Mouse (Mus musculus) kidney, postnatal 10 days (tissue): ENCODE results near the gene Dusp2.
A peak's percentile ranks its signal among the peaks of the same experiment; 100 is the strongest.
"Not testable (repeated sequence)": the region's sequence is repeated elsewhere in the genome, so short reads cannot be mapped to it uniquely, and the experiment has no call there.

Source experiments
- DNase-seq: peaks from one replicate; pipeline ENCODE4 v3.0.0; 2021; ENCODE audit warnings: mixed read lengths

Gene Dusp2

DNA sequence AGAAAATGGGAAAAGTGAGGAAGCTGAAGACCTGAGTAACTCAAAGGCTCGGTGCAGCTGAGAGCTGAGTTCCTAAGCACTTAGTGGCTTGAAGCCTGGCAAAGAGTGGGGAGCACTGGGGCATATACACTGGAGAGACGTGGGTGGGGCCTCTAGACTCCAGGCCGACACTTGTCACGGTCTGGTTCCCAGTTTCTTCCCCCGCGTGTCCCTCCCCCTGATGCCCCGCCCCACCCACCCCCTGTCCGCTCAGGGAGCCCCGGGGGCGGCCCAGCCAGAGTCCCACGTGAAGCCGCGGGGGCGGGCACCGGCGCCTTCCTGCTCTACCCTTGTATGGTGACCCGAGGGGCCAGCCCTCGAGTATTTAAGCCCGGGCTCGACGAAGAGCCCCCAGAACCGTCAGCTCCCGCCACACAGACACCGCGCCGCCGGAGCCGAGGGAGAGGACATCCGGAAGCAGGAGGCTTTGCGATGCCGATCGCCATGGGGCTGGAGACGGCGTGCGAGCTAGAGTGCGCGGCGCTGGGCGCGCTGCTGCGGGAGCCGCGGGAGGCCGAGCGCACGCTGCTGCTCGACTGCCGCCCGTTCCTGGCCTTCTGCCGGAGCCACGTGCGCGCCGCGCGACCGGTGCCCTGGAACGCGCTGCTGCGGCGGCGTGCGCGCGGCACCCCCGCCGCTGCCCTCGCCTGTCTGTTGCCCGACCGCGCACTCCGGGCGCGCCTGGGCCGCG is at the start of gene Dusp2:
Dusp2 (plus strand) TSS at position 393 of the 730 bp plus-strand sequence.
- DNase-seq, result peak; percentile 90

DNA sequence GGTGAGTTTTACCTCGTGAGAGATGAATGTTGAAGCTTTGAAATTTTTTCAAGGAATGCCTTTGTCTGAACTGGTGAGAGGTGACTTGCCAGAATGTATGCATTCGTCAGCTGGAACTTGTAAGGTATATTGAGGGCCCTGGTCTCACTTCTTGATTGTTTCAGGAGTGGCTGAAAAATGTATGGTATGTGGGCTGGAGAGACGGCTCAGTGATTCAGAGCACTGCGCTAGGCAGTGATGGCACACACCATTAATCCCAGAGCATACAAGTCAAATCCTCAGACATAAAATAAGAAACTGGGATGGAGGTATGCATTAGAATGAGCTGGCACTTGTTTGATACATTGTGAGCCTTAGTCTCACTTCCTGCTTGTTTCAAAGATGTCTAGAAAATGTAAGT is 43.7 kb upstream of the Dusp2 start:
- no peak for DNase-seq

DNA sequence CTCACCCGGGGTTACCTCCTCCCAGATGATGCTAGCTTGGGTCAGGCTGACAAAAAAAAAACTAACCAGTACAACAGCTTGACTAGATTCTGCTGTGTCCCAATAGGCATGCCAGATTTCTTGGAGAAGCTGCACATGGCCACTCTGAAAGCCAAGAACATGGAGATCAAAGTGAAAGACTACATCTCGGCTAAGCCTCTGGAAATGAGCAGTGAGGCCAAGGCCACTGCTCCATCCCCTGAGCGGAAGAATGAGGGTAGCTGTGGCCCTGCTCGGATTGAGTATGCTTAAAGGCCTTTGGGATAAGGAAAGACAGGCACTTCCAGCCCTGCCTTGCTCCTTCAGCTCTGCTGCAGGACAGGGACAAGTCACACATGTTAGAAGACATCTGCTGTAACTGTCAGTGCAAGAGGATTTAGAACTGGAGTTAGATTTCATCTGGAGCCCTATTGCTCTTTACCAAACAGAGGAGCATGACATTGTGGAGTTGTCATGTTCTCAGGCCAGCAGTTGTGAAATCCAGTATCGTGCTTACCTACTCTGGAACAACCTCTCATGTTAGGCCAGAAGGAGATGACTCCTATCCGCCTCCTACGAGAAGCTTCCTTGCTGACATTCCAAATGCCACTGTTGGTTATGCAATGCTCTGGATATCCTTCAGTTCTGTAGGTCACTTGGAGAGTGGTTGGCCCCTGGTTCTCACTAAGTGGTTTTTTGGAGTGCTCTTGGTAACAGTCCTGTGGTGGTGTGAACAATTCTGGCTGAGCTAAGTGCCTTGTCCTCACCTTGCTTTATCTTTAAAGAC is 38.8 kb upstream of the Dusp2 start:
- DNase-seq, result no peak

DNA sequence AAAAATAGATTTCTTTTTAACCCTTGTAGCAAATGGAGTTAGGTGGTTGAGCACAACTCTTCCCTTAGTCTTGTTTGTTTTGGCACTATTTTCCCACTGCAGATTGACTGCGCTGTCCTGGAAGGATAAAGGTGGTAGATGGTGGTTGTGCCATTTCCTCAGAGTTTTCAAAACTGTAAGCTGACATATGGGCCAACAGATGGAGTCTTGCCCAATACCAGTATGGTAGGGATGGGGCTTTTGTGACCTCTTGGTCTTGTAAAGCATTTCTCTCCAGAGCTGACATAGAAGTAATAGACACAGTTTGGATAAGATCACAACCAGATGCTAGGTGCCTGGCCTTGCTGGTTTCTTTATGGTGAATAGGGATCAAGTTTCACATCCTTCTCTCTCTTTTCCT is 37.9 kb upstream of the Dusp2 start:
- no peak for DNase-seq

DNA sequence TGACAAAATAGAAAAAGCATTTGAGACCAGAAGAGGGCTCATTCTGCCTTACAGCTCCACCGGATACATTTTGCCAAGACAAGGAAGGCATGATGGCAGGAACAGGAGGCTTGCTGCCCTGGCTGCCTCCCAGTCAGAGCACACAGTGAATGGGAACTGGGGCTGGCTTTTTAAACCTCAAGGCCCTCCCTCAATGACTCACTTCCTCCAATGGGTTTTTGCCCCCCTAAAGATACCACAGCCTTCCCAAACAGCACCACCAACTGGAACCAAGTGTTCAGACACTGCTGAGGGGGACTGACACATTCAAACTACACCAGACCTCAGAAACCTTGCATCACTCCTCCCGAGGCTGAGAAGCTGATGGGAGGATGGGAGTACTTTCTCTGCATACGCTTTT is 35.3 kb upstream of the Dusp2 start:
- no peak for DNase-seq

DNA sequence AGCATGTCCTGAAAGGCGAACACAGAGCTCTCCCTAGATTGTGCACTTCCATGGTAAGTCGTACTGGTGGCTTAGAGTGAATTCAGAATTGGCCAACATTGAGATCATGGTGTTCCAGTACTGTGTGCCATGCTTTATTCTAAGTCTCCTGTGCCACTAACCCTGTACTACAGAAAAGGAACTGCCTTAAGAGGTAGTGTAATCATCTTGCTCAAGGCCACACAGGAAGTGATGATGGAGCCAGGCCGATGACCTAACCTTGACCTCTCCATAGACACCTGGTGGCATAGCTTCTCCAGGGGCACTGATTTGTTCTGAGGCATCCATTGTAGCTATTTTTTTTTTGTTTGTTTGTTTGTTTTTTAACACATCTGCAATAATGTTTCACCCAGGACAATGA is 34.1 kb upstream of the Dusp2 start:
- no peak for DNase-seq

DNA sequence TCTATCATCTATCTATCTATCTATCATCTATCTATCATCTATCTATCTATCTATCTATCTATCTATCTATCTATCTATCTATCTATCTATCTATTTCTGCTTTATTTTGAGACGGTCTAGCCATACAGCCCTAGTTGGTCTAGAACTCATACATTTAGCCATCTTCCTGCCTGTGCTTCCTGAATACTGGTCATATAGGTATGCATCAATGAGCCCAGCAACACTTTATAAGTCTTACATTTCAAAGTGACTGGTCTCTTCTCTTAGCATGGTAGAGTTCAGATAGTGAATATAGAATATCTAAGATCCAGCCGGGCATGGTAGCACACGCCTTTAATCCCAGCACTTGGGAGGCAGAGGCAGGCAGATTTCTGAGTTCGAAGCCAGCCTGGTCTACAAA is 31.8 kb upstream of the Dusp2 start:
- not testable (repeated sequence) for DNase-seq

DNA sequence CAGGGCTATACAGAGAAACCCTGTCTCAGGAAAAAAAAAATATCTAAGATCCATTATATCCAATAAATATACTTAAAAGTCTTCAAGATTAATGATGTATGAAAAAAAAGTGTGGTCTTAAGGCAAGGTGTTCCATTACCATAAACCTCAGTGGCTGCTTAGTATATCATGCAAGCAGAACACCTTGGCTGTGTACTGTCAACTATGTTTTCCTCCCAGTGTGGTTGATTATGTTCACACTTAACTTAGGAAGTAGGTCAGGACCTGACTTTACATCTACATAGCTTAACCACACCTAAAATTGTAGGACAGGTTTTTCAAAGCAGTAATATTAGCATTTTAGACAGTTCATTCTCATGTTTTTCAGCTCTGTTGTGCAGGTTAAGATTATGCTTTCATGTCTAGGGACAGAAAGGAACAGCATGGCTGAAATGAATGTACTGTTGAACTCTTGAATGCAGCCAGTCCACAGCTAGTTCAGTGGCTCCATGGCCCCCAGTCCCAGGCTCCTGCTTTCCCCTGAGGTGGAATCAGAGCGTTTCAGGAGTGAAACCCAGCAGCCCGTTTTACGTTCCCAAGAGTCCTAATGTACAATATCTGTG is 31.2 kb upstream of the Dusp2 start:
- no peak for DNase-seq

DNA sequence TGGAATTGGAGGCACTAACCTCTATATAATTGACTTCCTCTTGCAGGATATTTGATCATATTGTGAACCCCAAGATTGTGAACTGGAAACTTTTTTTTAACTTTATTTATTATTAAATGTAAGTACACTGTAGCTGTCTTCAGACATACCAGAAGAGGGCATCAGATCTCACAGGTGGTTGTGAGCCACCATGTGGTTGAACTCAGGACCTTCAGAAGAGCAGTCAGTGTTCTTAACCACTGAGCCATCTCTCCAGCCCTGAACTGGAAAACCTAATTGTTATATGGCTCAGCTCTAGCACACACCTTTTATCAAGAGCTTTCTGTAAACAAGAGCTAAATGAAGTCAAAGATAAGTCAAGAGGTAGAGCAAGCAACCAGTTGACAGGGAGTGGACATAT is 29.8 kb upstream of the Dusp2 start:
- DNase-seq, result no peak

DNA sequence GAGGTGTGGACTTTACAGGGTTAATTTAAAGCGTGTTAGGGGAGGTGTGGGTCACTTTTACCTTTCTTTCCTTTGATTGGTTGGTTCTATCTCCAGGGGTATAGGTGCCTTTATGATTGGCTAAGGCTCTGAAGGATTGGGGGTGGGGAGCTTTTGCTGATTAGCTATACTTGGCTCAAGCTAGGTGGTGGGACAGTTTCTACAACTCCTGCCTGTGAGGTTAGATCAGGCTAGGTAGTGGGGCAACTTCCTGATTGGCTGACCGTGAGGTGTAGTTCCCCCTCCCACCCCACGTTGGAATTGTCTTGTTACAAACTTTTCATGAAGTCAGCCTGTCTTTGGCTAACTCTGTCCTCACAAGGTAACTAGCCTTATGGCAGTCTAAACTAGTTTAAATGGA is 28.8 kb upstream of the Dusp2 start:
- no peak for DNase-seq

DNA sequence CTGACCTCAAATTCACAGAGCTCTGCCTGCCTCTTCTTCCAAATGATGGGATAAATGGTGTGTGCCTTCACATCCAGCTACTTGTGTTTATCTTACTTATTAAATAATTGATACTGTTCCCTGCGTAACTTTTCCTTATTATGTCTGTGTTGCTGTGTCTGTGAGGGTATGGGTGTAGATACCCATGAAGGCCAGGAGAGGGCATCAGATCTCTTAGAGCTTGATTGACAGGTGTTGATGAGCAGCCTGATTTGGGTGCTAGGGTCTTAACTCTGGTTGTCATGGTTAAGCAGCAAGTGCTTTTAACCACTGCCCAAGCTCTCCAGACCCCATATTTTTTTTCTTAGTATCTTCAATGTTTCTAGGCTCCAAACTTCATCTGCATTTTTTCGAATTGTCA is 27.3 kb upstream of the Dusp2 start:
- no peak for DNase-seq

DNA sequence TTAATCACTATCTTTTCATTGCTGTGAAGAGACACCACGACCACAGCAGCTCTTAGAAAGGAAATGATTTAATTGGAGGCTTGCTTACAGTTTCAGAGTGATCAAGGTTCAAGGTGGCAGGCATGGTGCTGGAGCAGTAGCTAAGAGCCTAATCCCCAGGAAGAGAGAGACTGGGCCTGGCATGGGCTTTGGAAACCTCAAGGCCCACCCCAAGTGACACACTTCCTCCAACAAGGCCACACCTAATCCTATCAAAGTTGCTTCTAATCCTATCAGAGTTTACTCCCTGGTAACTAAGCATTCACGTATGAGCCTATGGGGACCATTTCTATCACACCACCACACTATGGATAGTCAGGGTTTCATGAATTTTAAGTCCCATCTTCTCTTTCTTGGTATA is 25.7 kb upstream of the Dusp2 start:
- DNase-seq, result no peak

DNA sequence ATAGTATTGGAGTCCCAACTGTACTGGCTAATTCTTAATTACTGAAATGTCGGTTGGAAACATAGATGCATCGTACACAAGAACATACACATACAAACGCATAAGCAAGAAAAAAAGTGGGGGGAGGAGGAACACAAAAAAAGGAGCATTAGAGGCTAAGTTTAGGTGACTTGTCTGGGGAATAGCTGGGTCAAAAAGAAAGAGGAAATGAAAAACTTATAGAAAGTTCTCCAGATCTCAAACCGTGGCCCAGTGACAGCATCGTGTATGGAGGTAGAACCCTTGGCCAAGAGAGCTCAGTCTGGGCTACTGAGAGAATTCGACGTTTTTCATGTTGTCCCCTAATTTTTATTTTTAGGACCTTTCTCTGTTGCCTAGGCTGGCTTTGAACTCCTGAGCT is 25.3 kb upstream of the Dusp2 start:
- DNase-seq, result no peak

DNA sequence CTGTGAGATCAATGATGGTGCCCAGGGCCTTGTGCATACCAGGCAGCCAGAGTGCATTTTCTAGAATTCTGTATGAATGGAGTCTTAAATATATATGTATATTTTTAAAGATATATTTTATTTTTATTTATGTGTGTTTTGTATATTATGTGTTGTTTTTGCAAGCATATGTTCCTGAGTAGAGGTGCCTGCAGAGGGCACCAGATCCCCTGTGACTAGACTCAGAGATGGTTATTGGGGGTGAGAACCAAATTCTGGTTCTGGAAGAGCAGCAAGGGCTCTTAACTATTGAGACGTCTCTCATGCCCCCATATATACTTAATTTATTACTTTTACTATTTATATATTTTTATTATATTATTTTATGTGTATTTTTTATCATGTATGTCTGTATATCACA is 24.8 kb upstream of the Dusp2 start:
- DNase-seq, result no peak

DNA sequence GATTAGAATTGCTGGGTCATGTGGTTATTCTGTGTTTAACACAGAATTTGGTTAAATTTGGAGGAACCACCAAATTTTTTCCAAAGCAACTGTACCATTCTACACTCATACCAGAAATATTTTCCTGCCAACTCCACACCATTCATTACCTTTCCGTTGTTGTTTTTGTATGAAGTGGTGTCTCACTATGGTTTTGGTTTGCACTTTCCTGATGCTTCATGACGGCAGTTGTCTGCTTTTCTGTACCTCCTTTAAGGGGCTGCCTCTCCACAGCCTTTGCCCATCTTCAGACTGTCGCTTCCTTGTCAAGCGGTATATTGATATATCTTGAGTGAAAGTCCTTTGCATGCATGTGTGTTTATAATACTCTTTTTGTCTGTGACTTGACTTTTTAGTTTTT is 23.2 kb upstream of the Dusp2 start:
- DNase-seq, result no peak

DNA sequence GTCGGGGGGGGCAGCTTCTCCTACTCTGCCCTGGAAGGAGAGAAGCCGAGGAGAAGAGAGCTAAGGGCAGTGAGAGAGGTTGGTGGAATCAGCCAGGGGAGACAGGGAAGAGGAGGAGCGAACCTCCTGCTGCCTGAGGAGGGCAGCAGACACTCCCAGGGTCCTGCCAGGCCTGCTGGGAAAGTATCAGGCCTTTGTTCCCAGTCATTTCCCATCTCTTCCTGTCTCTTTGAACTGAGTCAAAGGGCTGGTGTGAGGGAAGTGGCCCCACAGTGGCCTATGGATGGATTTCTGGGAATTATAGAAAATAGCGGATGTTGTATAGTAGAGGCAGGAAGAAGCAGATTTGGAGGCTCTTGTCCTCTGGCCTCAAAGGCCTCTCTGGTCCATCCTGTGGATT is 22.1 kb upstream of the Dusp2 start:
- no peak for DNase-seq

DNA sequence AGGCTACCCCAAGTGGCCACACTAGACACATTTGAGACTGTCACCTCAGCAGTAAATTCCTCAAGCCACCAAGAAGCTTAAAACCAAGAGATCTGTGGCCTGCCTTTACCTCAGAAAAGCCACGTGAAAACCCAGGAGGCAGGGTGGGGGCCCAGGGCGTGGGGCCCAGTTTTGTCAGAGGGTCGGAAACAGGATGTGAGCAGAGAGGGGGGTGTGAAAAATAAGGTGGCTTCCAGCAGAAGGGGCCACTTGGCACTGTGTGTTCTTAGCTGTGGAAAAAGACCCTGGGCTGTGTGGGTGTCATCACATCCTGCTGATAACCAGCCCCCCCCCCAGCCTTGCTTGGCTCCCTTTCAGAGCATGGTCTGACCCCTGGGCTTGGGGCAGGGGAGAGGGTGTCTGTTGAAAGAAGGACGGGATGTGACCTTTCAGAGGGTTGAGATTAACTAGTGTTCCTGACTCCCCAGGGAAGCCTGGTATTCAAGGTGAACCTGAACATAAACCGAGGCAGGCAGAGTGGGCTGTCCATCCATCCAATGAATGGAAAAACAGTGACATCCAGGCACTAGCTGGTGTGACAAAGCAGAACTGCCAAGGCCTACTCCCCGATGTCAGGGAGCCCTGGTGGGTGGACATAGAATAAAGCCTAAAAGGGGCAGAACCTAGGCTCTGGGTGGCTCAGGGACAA is 21.3 kb upstream of the Dusp2 start:
- DNase-seq, result no peak

DNA sequence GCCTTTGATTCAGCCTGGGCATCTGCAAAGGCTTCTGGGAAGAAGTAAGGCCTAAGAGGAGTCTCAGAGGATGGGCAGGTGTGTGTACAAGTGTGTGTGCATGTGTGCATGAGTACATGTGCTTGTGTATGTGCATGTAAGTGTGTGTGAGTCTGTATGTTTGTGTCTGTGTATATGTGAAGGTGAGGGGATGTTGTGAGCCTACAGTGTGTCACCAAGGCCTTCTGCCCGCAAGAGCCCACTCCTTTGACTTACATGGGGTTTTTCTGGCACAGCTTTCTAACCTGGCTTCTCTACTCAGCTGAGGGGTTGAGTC is 20.8 kb upstream of the Dusp2 start:
- no peak for DNase-seq

DNA sequence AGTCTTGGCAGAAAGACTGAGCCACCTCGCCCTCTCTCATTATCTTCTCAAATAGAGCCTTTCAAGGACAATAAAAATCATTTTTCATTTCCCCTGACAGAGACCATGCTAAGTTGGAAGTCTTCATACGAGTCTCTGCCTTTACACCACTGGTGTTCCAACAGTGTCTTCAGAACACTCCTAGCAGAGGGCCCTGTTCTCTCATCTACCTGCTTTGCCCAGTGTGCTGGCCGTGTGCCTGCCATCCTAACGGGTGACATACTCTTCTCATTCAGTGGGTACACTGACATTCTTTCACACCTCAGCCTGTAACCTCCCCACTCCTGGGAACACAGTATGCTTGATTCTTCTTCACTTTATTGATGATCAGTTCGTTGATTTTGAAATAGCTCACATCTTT is 19.5 kb upstream of the Dusp2 start:
- DNase-seq, result no peak

DNA sequence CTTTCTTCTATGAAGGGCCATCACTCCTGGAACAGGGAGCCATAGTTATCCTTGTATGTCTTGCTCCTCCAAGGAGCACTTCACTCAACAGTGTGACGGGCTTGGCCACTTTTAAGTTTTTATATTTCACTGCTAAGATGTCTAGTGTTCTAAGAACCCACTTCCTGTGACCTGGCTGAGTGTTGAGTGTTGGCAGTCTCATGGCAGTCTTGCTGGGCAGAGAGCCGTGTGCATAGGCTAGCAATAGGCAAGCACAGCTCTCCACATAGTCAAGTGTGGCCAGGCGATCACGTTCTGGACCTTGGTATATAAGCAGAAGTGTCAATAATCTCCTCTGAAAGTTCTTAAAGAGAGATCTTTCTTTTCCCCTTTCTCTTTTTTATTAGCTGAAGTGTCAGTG is 17.8 kb upstream of the Dusp2 start:
- DNase-seq, result no peak

DNA sequence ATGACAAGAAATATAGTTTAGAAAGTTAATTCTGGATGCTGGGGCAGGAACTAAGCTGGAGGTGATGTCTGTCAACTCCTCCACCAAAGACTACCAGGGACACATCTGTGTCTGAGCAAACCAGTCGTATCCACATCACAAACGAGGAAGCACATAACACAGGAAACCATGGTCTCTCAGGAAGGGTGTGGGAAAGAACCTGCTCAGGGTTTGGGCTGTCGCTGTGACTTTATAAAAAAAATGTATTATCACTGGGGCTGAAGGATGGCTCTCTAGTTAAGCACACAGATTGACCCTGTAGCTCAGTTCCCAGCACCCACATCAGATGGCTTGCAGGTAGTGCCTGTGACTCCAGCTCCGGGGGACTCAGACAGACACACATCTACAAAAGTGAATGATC is 16.9 kb upstream of the Dusp2 start:
- no peak for DNase-seq

DNA sequence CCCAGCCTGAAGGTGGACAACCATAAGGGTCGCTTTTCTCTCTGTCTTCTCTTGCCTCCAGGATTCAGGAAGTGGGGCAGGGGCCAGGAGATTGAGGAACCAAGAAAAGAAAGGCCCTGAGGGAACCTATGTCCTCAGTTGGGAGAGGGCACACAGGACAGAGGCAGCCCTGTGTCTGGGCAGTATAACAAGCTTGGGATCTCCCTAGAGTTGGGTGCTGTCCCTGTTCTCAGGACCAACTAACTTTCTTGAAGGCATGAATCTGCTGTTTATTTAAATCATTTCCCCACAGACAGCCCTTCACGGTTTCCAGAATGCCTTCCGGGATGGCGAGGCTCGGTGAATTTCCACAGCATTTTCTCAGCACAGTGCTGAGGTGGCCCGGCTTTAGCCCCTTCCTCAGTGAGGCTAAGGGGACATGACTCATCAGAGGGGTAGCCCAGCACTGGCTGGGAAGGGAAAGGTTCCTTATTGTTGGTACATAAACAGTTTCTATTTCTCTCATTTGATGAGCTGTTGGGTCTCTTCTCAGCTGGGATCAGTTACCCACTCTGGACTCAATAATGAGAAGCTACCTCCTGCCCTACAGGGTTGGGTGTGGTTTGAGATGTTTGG is 13.2 kb upstream of the Dusp2 start:
- no peak for DNase-seq

DNA sequence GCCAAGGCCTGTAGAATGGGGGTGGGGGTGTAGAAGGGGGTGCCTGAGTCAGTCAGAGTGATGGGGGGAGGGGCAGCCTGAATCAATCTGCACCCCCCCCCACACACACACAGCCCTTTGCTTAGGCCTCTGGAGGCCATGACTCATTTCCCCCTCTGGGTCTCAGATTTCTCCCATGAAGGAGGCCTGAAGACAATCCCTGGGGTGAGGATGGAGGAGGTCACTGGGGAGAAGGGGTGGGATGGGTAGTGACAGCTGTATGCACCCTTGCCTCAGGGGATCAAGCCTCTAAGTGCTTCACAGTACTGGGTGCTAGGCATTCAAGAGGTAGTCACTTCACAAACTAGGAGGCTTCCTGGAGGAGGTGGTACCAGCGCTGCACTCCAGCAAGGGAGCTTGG is 12.3 kb upstream of the Dusp2 start:
- no peak for DNase-seq
